ENCODE assay signal across 8 mouse cellular contexts in the genomic region with DNA sequence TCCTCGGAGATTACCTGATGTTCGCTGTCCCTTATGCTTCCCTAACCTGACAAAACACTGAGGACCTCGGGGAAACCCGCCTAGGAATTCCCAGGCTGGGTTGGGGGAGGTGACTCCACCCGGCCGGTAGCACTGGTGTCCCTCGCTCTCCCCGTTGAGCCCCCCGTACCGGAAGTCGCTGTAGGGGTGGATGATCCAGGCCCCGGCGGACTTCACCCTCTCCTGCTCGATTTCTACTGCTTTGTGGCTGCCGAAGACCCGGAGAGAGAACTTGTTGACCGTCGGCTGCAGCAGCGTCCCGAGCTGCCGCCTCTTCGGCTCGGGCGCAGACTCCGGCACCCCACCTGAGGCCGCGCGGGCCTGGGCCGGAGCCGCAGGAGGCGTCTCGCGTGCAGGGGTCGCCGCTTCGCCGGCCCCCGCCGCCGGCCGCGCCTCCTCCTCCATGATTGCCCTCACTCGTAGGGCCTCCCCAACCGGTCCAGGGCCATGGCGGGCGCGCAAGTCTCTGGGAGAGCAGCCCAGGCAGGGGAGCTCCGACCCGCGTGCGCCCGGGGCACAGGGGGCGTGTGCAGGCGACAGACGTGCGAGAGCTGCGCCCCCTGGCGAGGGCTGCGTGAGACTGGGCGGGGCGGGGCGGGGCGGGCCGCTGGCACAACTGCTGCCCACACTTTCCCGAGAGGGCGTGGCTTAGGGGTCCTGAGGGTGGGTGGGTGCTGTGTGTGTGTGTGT. TPM values are rescaled to one million over a fixed set of nuclear protein-coding genes. Genes with fewer than 3 reads are reported as not detected.
A peak's percentile ranks its signal among the peaks of the same experiment; 100 is the strongest.
DNase-seq lines count a peak whose midpoint lies in the region; ATAC-seq and TF ChIP-seq lines count a peak whose summit lies in the region.

A gene (minus strand): TSS at position 581 of the 729 bp plus-strand sequence.

- peak within 1 kb of the TSS; percentile 36; the same call in 1 of the 2 replicates for H3K9ac ChIP-seq in CH12.LX (ENCODE audit: insufficient read depth, low read depth)
- H3K9ac ChIP-seq in heart, postnatal 0 days (replicated peaks; ENCODE audit: low read depth, low read length) = no peak within 1 kb of the TSS

- in situ Hi-C loops in CH12.LX (cut with MboI; ENCODE audit: low pct_ligation_motif_present, low pct_unique_long_range_greater_than_20kb, low sequenced_read_pairs) = loop anchor here (5.0 kb wide), 1 partner anchor 67 kb away; a partner anchor contains a TSS

- no peaks in the 10 kb centered on the region for H3K9me3 ChIP-seq in CH12.LX (replicated peaks; ENCODE audit: low read length)
- no peaks in the 10 kb centered on the region for H3K9me3 ChIP-seq in heart, postnatal 0 days (replicated peaks; ENCODE audit: control insufficient read depth, low read length)

- peak; percentile 9 for TF ChIP-seq RAD21 in CH12.LX (IDR thresholded peaks at IDR 0.05; ENCODE audit: low read depth, low read length)

- TF ChIP-seq EP300 in CH12.LX (IDR thresholded peaks at IDR 0.05; ENCODE audit: low read length) = no peak
- no peak for TF ChIP-seq EP300 in heart, postnatal 0 days (IDR thresholded peaks at IDR 0.05; ENCODE audit: low read depth)

- peaks cover 0 to 32% of the 10 kb centered on the region in 2 experiments; a peak in 3 of 4 replicates for H3K4me1 ChIP-seq in CH12.LX (ENCODE audit: control insufficient read depth in 1 of 2, insufficient read depth in 2 of 2)
- H3K4me1 ChIP-seq in heart, postnatal 0 days (ENCODE audit: control insufficient read depth, insufficient read depth) = peaks cover 11% of the 10 kb centered on the region; the same call in 1 of the 2 replicates

- TF ChIP-seq CTCF in CH12.LX (conservative IDR thresholded peaks at IDR 0.05 in 1 of 2, IDR thresholded peaks at IDR 0.05 in 1 of 2; ENCODE audit: low read depth in 2 of 2, low read length in 2 of 2) = peak in 1 of 2 experiments; percentile 72; a peak in 2 of 4 replicates
- peak; percentile 59 for TF ChIP-seq CTCF in heart, postnatal 0 days (IDR thresholded peaks at IDR 0.05; ENCODE audit: low read depth)

- dilution Hi-C loops in CH12.LX (cut with MboI; ENCODE audit: extremely low pct_ligation_motif_present, extremely low pct_unique_long_range_greater_than_20kb, low sequenced_read_pairs) = no loop called here

- peak; percentile 46 for ATAC-seq in heart, postnatal 0 days (ENCODE audit: insufficient read depth, low read depth)

- H3K36me3 ChIP-seq in CH12.LX (replicated peaks in 1 of 2; ENCODE audit: control insufficient read depth in 1 of 2, insufficient read depth in 1 of 2, low read length in 1 of 2) = peaks cover 0 to 8% of the 10 kb centered on the region in 2 experiments
- no peaks in the 10 kb centered on the region for H3K36me3 ChIP-seq in heart, postnatal 0 days (replicated peaks; ENCODE audit: control insufficient read depth, insufficient read depth, low read length)

- DNase-seq in CH12.LX (ENCODE audit: extremely low read depth) = peak; percentile 84
- peak; percentile 77 for DNase-seq in T-cell, adult 2 months (ENCODE audit: low spot score)
- peak; percentile 82 for DNase-seq in embryo, embryonic 9.5 days (ENCODE audit: extremely low spot score)
- DNase-seq in heart, postnatal 0 days (ENCODE audit: low spot score) = peak; percentile 24
- peak in 1 of 2 experiments; percentile 57 for DNase-seq in layer of hippocampus, postnatal 14 days (ENCODE audit: low spot score in 2 of 2)
- peak; percentile 26 for DNase-seq in lung, postnatal 25 days (ENCODE audit: low spot score)
- DNase-seq in retina, postnatal 7 days (ENCODE audit: low read depth, low spot score) = peak; percentile 74
- no peak for DNase-seq in urinary bladder, adult 2 months (ENCODE audit: low spot score)

- TF ChIP-seq POLR2A in CH12.LX (IDR thresholded peaks at IDR 0.05; ENCODE audit: low read depth, low read length) = peak; percentile 32; the same call in 1 of the 2 replicates

- H3K4me2 ChIP-seq in CH12.LX (ENCODE audit: insufficient read depth, low read depth, poor library complexity, severe bottlenecking) = peak within 1 kb of the TSS; percentile 79
- peak within 1 kb of the TSS; percentile 96 for H3K4me2 ChIP-seq in heart, postnatal 0 days (ENCODE audit: low read depth, low read length)

- H3K27me3 ChIP-seq in CH12.LX (replicated peaks) = no peaks in the 10 kb centered on the region
- H3K27me3 ChIP-seq in heart, postnatal 0 days (ENCODE audit: control insufficient read depth, insufficient read depth, low read length) = peaks cover 16% of the 10 kb centered on the region

- WGBS in heart, postnatal 0 days = under 1% methylated on average over 47 of the region's 66 CpGs

- H3K27ac ChIP-seq in CH12.LX (ENCODE audit: insufficient read depth, low read depth) = no peak within 1 kb of the TSS
- H3K27ac ChIP-seq in heart, postnatal 0 days (ENCODE audit: low read depth) = no peak within 1 kb of the TSS

- no peaks in the 10 kb centered on the region for H3K79me2 ChIP-seq in CH12.LX (replicated peaks; ENCODE audit: control insufficient read depth, extremely low read depth, insufficient read depth, poor library complexity, severe bottlenecking)

- peak within 1 kb of the TSS; percentile 44 to 78 (median 58) for H3K4me3 ChIP-seq in CH12.LX (replicated peaks in 1 of 3; ENCODE audit: low read depth in 2 of 3, low read length in 2 of 3, poor library complexity in 1 of 3)
- H3K4me3 ChIP-seq in heart, postnatal 0 days (ENCODE audit: low read depth, low read length) = peak within 1 kb of the TSS; percentile 54

TF ChIP-seq in CH12.LX, 34 proteins besides CTCF, POLR2A, EP300 and RAD21:
- TF ChIP-seq BHLHE40 (IDR thresholded peaks at IDR 0.05; ENCODE audit: low read depth, low read length) (peak; percentile 57), MYC (IDR thresholded peaks at IDR 0.05; ENCODE audit: low read depth, low read length) (no peak), NELFE (IDR thresholded peaks at IDR 0.05; ENCODE audit: low read depth, low read length) (no peak), NRF1 (IDR thresholded peaks at IDR 0.05; ENCODE audit: low read depth, low read length) (peak; percentile 52), E2F4 (IDR thresholded peaks at IDR 0.05; ENCODE audit: insufficient replicate concordance, low read depth, low read length) (no peak), MAX (IDR thresholded peaks at IDR 0.05; ENCODE audit: low read length) (peak; percentile 26; the same call in 1 of the 2 replicates), SIN3A (IDR thresholded peaks at IDR 0.05; ENCODE audit: low read length) (peak; percentile 32; the same call in 1 of the 2 replicates), SMC3 (IDR thresholded peaks at IDR 0.05; ENCODE audit: low read depth, low read length) (peak; percentile 58), CHD2 (IDR thresholded peaks at IDR 0.05; ENCODE audit: low read length) (no peak), USF1 (IDR thresholded peaks at IDR 0.05; ENCODE audit: low read depth, low read length) (no peak), UBTF (IDR thresholded peaks at IDR 0.05; ENCODE audit: low read depth, low read length) (no peak), MAFK (IDR thresholded peaks at IDR 0.05; ENCODE audit: insufficient replicate concordance, low read length) (no peak), ETS1 (conservative IDR thresholded peaks at IDR 0.05; ENCODE audit: low read depth, low read length) (no peak), KAT2A (IDR thresholded peaks at IDR 0.05; ENCODE audit: insufficient replicate concordance, low read length) (no peak), MAZ (IDR thresholded peaks at IDR 0.05; ENCODE audit: low read depth, low read length) (peak; percentile 68; the same call in 1 of the 2 replicates), TCF12 (IDR thresholded peaks at IDR 0.05; ENCODE audit: low read depth, low read length) (peak; percentile 36; the same call in 1 of the 2 replicates), CHD1 (IDR thresholded peaks at IDR 0.05; ENCODE audit: low read depth, low read length) (no peak), MEF2A (IDR thresholded peaks at IDR 0.05; ENCODE audit: borderline replicate concordance, low read depth, low read length) (no peak), MXI1 (IDR thresholded peaks at IDR 0.05; ENCODE audit: low read depth, low read length) (peak; percentile 98), HCFC1 (IDR thresholded peaks at IDR 0.05; ENCODE audit: low read depth, low read length) (no peak), RCOR1 (conservative IDR thresholded peaks at IDR 0.05; ENCODE audit: low read depth, low read length) (no peak), ZMIZ1 (IDR thresholded peaks at IDR 0.05; ENCODE audit: low read depth, low read length) (no peak), PAX5 (IDR thresholded peaks at IDR 0.05; ENCODE audit: low read length) (no peak)

RNA-seq across cellular contexts. Expression of the gene that starts here (rescaled TPM):
- total RNA-seq in CH12.LX (2012; rRNA removed) (1.8 and 2.0 TPM in 2 replicates), CH12.LX (2014; rRNA removed) (1.7 and 1.8 TPM in 2 replicates)
- polyA plus RNA-seq in CH12.LX (2012; ENCODE audit: insufficient read length, low read depth) = 3.1 and 3.2 TPM in 2 replicates
- total RNA-seq in heart, postnatal 0 days (2014; rRNA removed; ENCODE audit: low replicate concordance) = 1.1 TPM in 1 of 2 replicates, not detected in the other
- 0.15 and 0.32 TPM in 2 replicates for polyA plus RNA-seq in heart, postnatal 0 days (2015; fragmentation: Nextera tagmentation; extraction: Ambion mirVana)
- 10 to 100 TPM; 13.0 to 24.5 TPM for total RNA-seq in layer of hippocampus, postnatal 14 days (2021)
- 0.44 and 0.49 TPM in 2 replicates for polyA plus RNA-seq in urinary bladder, adult 2 months (2012; rRNA removed)
